Mouse (Mus musculus): ENCODE data around the gene Phf11c. TPM values are rescaled to one million over a fixed set of nuclear protein-coding genes. Genes with fewer than 3 reads are reported as not detected.
A peak's percentile ranks its signal among the peaks of the same experiment; 100 is the strongest.

The Phf11c gene
- total and polyA plus RNA-seq, 3 experiments, result 1.1 to 2.4 (median 1.8) TPM

DNA sequence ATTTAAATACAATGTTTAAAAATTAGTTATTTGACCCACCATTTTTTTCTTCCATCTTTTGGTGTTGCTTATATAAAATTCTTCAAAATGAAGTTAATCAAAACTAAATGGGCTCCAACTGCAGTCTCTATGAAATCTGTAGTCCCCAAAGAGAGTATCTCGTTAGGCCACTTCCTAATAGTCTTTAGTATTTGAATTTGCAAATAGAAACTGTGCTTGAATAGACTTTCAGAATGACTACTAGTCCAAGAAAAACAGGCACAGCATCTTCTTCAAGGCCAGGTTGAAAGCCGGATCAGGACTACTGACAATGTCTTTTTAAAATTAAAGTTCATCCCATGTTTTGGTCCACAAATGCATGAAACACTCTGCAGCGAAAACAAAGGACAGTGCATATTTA, 42.2 kb upstream of the Phf11c start:
- H3K79me2 ChIP-seq (replicated peaks; ENCODE audit: control insufficient read depth, extremely low read depth, insufficient read depth, poor library complexity, severe bottlenecking), result peaks cover 26% of the 10 kb centered on the region
- H3K4me1 ChIP-seq (ENCODE audit: control insufficient read depth in 1 of 2, insufficient read depth in 2 of 2), result peaks cover 0 to 37% of the 10 kb centered on the region in 2 experiments; a peak in 2 of 4 replicates
- peak; percentile 54 for DNase-seq (ENCODE audit: extremely low read depth)
- H3K27ac ChIP-seq (ENCODE audit: insufficient read depth, low read depth), result no peak overlapping the region
- peak overlapping the region in 1 of 3 experiments; percentile 9 for H3K4me3 ChIP-seq (replicated peaks in 1 of 3; ENCODE audit: low read depth in 2 of 3, low read length in 2 of 3, poor library complexity in 1 of 3)
- peak overlapping the region; percentile 63; the same call in 1 of the 2 replicates for H3K9ac ChIP-seq (ENCODE audit: insufficient read depth, low read depth)
- H3K9me3 ChIP-seq (replicated peaks; ENCODE audit: low read length), result no peaks in the 10 kb centered on the region
- H3K27me3 ChIP-seq (replicated peaks), result no peaks in the 10 kb centered on the region
- dilution Hi-C loops (cut with MboI; ENCODE audit: extremely low pct_ligation_motif_present, extremely low pct_unique_long_range_greater_than_20kb, low sequenced_read_pairs) (no loop called here), in situ Hi-C loops (cut with MboI; ENCODE audit: low pct_ligation_motif_present, low pct_unique_long_range_greater_than_20kb, low sequenced_read_pairs) (no loop called here)
- no peak for TF ChIP-seq RCOR1 (conservative IDR thresholded peaks at IDR 0.05; ENCODE audit: low read depth, low read length)
- TF ChIP-seq RAD21 (IDR thresholded peaks at IDR 0.05; ENCODE audit: low read depth, low read length), result no peak
- TF ChIP-seq SMC3 (IDR thresholded peaks at IDR 0.05; ENCODE audit: low read depth, low read length), result no peak
- TF ChIP-seq POLR2A (IDR thresholded peaks at IDR 0.05; ENCODE audit: low read depth, low read length), result no peak
- TF ChIP-seq NRF1 (IDR thresholded peaks at IDR 0.05; ENCODE audit: low read depth, low read length), result no peak
- no peak for TF ChIP-seq MAFK (IDR thresholded peaks at IDR 0.05; ENCODE audit: insufficient replicate concordance, low read length)
- no peak for TF ChIP-seq USF1 (IDR thresholded peaks at IDR 0.05; ENCODE audit: low read depth, low read length)
- peak; percentile 87 for TF ChIP-seq JUN (IDR thresholded peaks at IDR 0.05; ENCODE audit: insufficient read depth, low read depth, low read length)
- peak; percentile 96 for TF ChIP-seq IRF4 (IDR thresholded peaks at IDR 0.05; ENCODE audit: low read depth, low read length)
- TF ChIP-seq KAT2A (IDR thresholded peaks at IDR 0.05; ENCODE audit: insufficient replicate concordance, low read length), result no peak
- peak; percentile 67 for TF ChIP-seq MEF2A (IDR thresholded peaks at IDR 0.05; ENCODE audit: borderline replicate concordance, low read depth, low read length)
- TF ChIP-seq CTCF (conservative IDR thresholded peaks at IDR 0.05 in 1 of 2, IDR thresholded peaks at IDR 0.05 in 1 of 2; ENCODE audit: low read depth in 2 of 2, low read length in 2 of 2), result no peak
- no peak for TF ChIP-seq E2F4 (IDR thresholded peaks at IDR 0.05; ENCODE audit: insufficient replicate concordance, low read depth, low read length)
- no peak for TF ChIP-seq CHD2 (IDR thresholded peaks at IDR 0.05; ENCODE audit: low read length)
- no peak for TF ChIP-seq MYC (IDR thresholded peaks at IDR 0.05; ENCODE audit: low read depth, low read length)
- TF ChIP-seq JUND (conservative IDR thresholded peaks at IDR 0.05; ENCODE audit: low read depth, low read length), result peak; percentile 93
- TF ChIP-seq USF2 (conservative IDR thresholded peaks at IDR 0.05; ENCODE audit: low read depth, low read length), result no peak
- TF ChIP-seq BHLHE40 (IDR thresholded peaks at IDR 0.05; ENCODE audit: low read depth, low read length), result no peak
- TF ChIP-seq ZMIZ1 (IDR thresholded peaks at IDR 0.05; ENCODE audit: low read depth, low read length), result no peak
- TF ChIP-seq MAZ (IDR thresholded peaks at IDR 0.05; ENCODE audit: low read depth, low read length), result no peak
- TF ChIP-seq TCF12 (IDR thresholded peaks at IDR 0.05; ENCODE audit: low read depth, low read length), result no peak
- 0 out of 2 replicates have a peak, but pooled peaks have one; percentile 31 for TF ChIP-seq TBP (conservative IDR thresholded peaks at IDR 0.05; ENCODE audit: low read depth, low read length)
- TF ChIP-seq POLR2AphosphoS2 (IDR thresholded peaks at IDR 0.05; ENCODE audit: low read depth, low read length), result no peak
- no peak for TF ChIP-seq NELFE (IDR thresholded peaks at IDR 0.05; ENCODE audit: low read depth, low read length)
- TF ChIP-seq PAX5 (IDR thresholded peaks at IDR 0.05; ENCODE audit: low read length), result no peak
- peak; percentile 70; the same call in 1 of the 2 replicates for TF ChIP-seq CHD1 (IDR thresholded peaks at IDR 0.05; ENCODE audit: low read depth, low read length)
- TF ChIP-seq ZC3H11A (IDR thresholded peaks at IDR 0.05; ENCODE audit: low read depth, low read length), result no peak
- no peak for TF ChIP-seq ZNF384 (IDR thresholded peaks at IDR 0.05; ENCODE audit: low read depth, low read length)
- peak; percentile 85 for TF ChIP-seq EP300 (IDR thresholded peaks at IDR 0.05; ENCODE audit: low read length)
- TF ChIP-seq MAX (IDR thresholded peaks at IDR 0.05; ENCODE audit: low read length), result no peak
- TF ChIP-seq MXI1 (IDR thresholded peaks at IDR 0.05; ENCODE audit: low read depth, low read length), result no peak
- no peak for TF ChIP-seq HCFC1 (IDR thresholded peaks at IDR 0.05; ENCODE audit: low read depth, low read length)
- TF ChIP-seq GABPA (IDR thresholded peaks at IDR 0.05; ENCODE audit: insufficient replicate concordance, low read depth, low read length), result no peak
- TF ChIP-seq ZKSCAN1 (IDR thresholded peaks at IDR 0.05; ENCODE audit: borderline replicate concordance, low read depth, low read length), result no peak
- peak; percentile 65; the same call in 1 of the 2 replicates for TF ChIP-seq SIN3A (IDR thresholded peaks at IDR 0.05; ENCODE audit: low read length)
- peak; percentile 48; the same call in 1 of the 2 replicates for TF ChIP-seq ETS1 (conservative IDR thresholded peaks at IDR 0.05; ENCODE audit: low read depth, low read length)
- TF ChIP-seq UBTF (IDR thresholded peaks at IDR 0.05; ENCODE audit: low read depth, low read length), result no peak
- peak; percentile 41; the same call in 1 of the 2 replicates for TF ChIP-seq ELF1 (IDR thresholded peaks at IDR 0.05; ENCODE audit: low read depth, low read length)
- H3K4me2 ChIP-seq (ENCODE audit: insufficient read depth, low read depth, poor library complexity, severe bottlenecking), result peak overlapping the region; percentile 88
- H3K36me3 ChIP-seq (replicated peaks in 1 of 2; ENCODE audit: control insufficient read depth in 1 of 2, insufficient read depth in 1 of 2, low read length in 1 of 2), result peaks cover 4 to 5% of the 10 kb centered on the region in 2 experiments

All from CH12.LX (cell line).